Mouse (Mus musculus) MEL (cell line): Measurements from ENCODE around the gene Caprin1. TPM values are rescaled to one million over a fixed set of nuclear protein-coding genes. Genes with fewer than 3 reads are reported as not detected.

Experiments
- DNase-seq: peaks from one replicate; pipeline ENCODE4 v3.0.0; 2011; ENCODE audit warnings: low read depth, low spot score
- H3K27ac ChIP-seq: 2 replicates; pipeline ENCODE4 v1.5.1; 2012; ENCODE audit warnings: low read depth, mild to moderate bottlenecking, control low read depth, low read length, moderate library complexity; ENCODE audit not compliant: control insufficient read depth
- H3K27me3 ChIP-seq, 2 experiments: fragments of 150-350 bp in 1 of 2; sonication (generic) in 1 of 2; 2 replicates each; pipeline ENCODE4 v1.6.1; 2012; ENCODE audit warnings: low read length in 2 of 2, mild to moderate bottlenecking in 2 of 2, improper control_type of control experiment in 1 of 2, moderate library complexity in 1 of 2; ENCODE audit not compliant: insufficient read depth in 2 of 2, control insufficient read depth in 1 of 2
- H3K36me3 ChIP-seq, 2 experiments: 2 replicates each; pipeline ENCODE4 v1.6.1; 2012 to 2014; ENCODE audit warnings: low read length in 2 of 2, improper control_type of control experiment in 1 of 2, inconsistent platforms in 1 of 2, mild to moderate bottlenecking in 1 of 2; ENCODE audit not compliant: insufficient read depth in 2 of 2, control insufficient read depth in 1 of 2
- H3K4me1 ChIP-seq, 2 experiments: fragments of 150-350 bp in 1 of 2; sonication (generic) in 1 of 2; 2 replicates each; pipeline ENCODE4 v1.6.1; 2012; ENCODE audit warnings: low read length in 2 of 2, improper control_type of control experiment in 1 of 2, mild to moderate bottlenecking in 1 of 2; ENCODE audit not compliant: insufficient read depth in 2 of 2, control insufficient read depth in 1 of 2
- H3K4me3 ChIP-seq, 2 experiments: fragments of 150-350 bp in 1 of 2; sonication (generic) in 1 of 2; 2 replicates each; pipeline ENCODE4 v1.5.1; 2012; ENCODE audit warnings: low read depth in 2 of 2, low read length in 2 of 2, mild to moderate bottlenecking in 2 of 2, moderate library complexity in 2 of 2, control low read depth in 1 of 2, improper control_type of control experiment in 1 of 2; ENCODE audit not compliant: control insufficient read depth in 1 of 2, insufficient read depth in 1 of 2
- H3K79me2 ChIP-seq: 2 replicates; pipeline ENCODE4 v1.6.1; 2012; ENCODE audit warnings: mild to moderate bottlenecking, low read length, moderate library complexity; ENCODE audit not compliant: control insufficient read depth, poor library complexity, insufficient read depth
- H3K9ac ChIP-seq: 2 replicates; pipeline ENCODE4 v1.6.1; 2012; ENCODE audit warnings: low read depth, mild to moderate bottlenecking, control low read depth, low read length, moderate library complexity; ENCODE audit not compliant: control insufficient read depth, poor library complexity, severe bottlenecking
- H3K9me3 ChIP-seq: fragments of 150-350 bp; sonication (generic); replicated peaks from 2 replicates; pipeline ENCODE4 v1.6.1; 2012; ENCODE audit warnings: mild to moderate bottlenecking, low read length, improper control_type of control experiment, moderate library complexity; ENCODE audit not compliant: insufficient read depth
- CHD1 ChIP-seq: IDR thresholded peaks from 2 replicates; pipeline ENCODE4 v1.6.1; 2012; ENCODE audit warnings: low read depth, mild to moderate bottlenecking, inconsistent platforms, low read length, improper control_type of control experiment
- CTCF ChIP-seq, 3 experiments: IDR thresholded peaks in 2 of 3; conservative IDR thresholded peaks in 1 of 3; 2 replicates each; pipeline ENCODE4 v1.5.1; 2011 to 2012; ENCODE audit warnings: low read length in 3 of 3, low read depth in 2 of 3, mild to moderate bottlenecking in 2 of 3, improper control_type of control experiment in 1 of 3, inconsistent platforms in 1 of 3, mixed read lengths in 1 of 3, moderate library complexity in 1 of 3; ENCODE audit not compliant: control insufficient read depth in 1 of 3, insufficient read depth in 1 of 3, poor library complexity in 1 of 3, severe bottlenecking in 1 of 3
- E2F4 ChIP-seq: IDR thresholded peaks from 2 replicates; pipeline ENCODE4 v1.6.1; 2011; ENCODE audit warnings: low read depth, low read length, improper control_type of control experiment, borderline replicate concordance
- ELF1 ChIP-seq: IDR thresholded peaks from 2 replicates; pipeline ENCODE4 v1.6.1; 2014; ENCODE audit warnings: low read depth, mild to moderate bottlenecking, inconsistent platforms, low read length, improper control_type of control experiment, moderate library complexity
- EP300 ChIP-seq, 2 experiments: IDR thresholded peaks; 2 replicates each; pipeline ENCODE4 v1.6.1; 2011; ENCODE audit warnings: improper control_type of control experiment in 2 of 2, low read length in 2 of 2, low read depth in 1 of 2, mild to moderate bottlenecking in 1 of 2
- GATA1 ChIP-seq: IDR thresholded peaks from 2 replicates; pipeline ENCODE4 v1.6.1; 2011; ENCODE audit warnings: low read depth, low read length, improper control_type of control experiment
- HCFC1 ChIP-seq: IDR thresholded peaks from 2 replicates; pipeline ENCODE4 v1.6.1; 2012; ENCODE audit warnings: low read depth, mild to moderate bottlenecking, inconsistent platforms, low read length, improper control_type of control experiment, moderate library complexity
- JUND ChIP-seq: IDR thresholded peaks from 2 replicates; pipeline ENCODE4 v1.6.1; 2011; ENCODE audit warnings: low read depth, mild to moderate bottlenecking, improper control_type of control experiment, low read length
- KAT2A ChIP-seq: conservative IDR thresholded peaks from 2 replicates; pipeline ENCODE4 v1.6.1; 2012; ENCODE audit warnings: low read depth, low read length, improper control_type of control experiment, inconsistent platforms
- MAFK ChIP-seq: IDR thresholded peaks from 2 replicates; pipeline ENCODE4 v1.6.1; 2011; ENCODE audit warnings: low read depth, mild to moderate bottlenecking, low read length, improper control_type of control experiment, borderline replicate concordance
- MAX ChIP-seq: IDR thresholded peaks from 2 replicates; pipeline ENCODE4 v1.6.1; 2011; ENCODE audit warnings: low read length, improper control_type of control experiment
- MAZ ChIP-seq: IDR thresholded peaks from 2 replicates; pipeline ENCODE4 v1.6.1; 2012; ENCODE audit warnings: low read depth, mild to moderate bottlenecking, inconsistent platforms, low read length, improper control_type of control experiment
- MEF2A ChIP-seq: IDR thresholded peaks from 2 replicates; pipeline ENCODE4 v1.6.1; 2014; ENCODE audit warnings: low read depth, mild to moderate bottlenecking, inconsistent platforms, low read length, improper control_type of control experiment; ENCODE audit not compliant: poor library complexity, insufficient replicate concordance, severe bottlenecking; ENCODE audit errors: extremely low read depth
- MXI1 ChIP-seq: IDR thresholded peaks from 2 replicates; pipeline ENCODE4 v1.6.1; 2011; ENCODE audit warnings: mild to moderate bottlenecking, low read depth, low read length, improper control_type of control experiment
- MYB ChIP-seq: IDR thresholded peaks from 2 replicates; pipeline ENCODE4 v1.6.1; 2011; ENCODE audit warnings: mild to moderate bottlenecking, low read depth, low read length, improper control_type of control experiment
- MYC ChIP-seq: IDR thresholded peaks from 2 replicates; pipeline ENCODE4 v1.6.1; 2011; ENCODE audit warnings: low read depth, mild to moderate bottlenecking, low read length, improper control_type of control experiment, moderate library complexity
- NELFE ChIP-seq: IDR thresholded peaks from 2 replicates; pipeline ENCODE4 v1.6.1; 2011; ENCODE audit warnings: low read depth, low read length, improper control_type of control experiment
- NRF1 ChIP-seq: IDR thresholded peaks from 2 replicates; pipeline ENCODE4 v1.6.1; 2014; ENCODE audit warnings: low read depth, mild to moderate bottlenecking, inconsistent platforms, low read length, improper control_type of control experiment, moderate library complexity; ENCODE audit not compliant: poor library complexity, insufficient read depth, severe bottlenecking
- POLR2AphosphoS2 ChIP-seq: IDR thresholded peaks from 2 replicates; pipeline ENCODE4 v1.6.1; 2011; ENCODE audit warnings: low read length, improper control_type of control experiment
- RCOR1 ChIP-seq: IDR thresholded peaks from 2 replicates; pipeline ENCODE4 v1.6.1; 2012; ENCODE audit warnings: low read depth, mild to moderate bottlenecking, inconsistent platforms, low read length, improper control_type of control experiment
- SMC3 ChIP-seq: IDR thresholded peaks from 2 replicates; pipeline ENCODE4 v1.6.1; 2011; ENCODE audit warnings: low read depth, low read length, improper control_type of control experiment
- TBP ChIP-seq: IDR thresholded peaks from 2 replicates; pipeline ENCODE4 v1.8.0; 2011; ENCODE audit warnings: low read depth, low read length, improper control_type of control experiment
- UBTF ChIP-seq: IDR thresholded peaks from 2 replicates; pipeline ENCODE4 v1.6.1; 2012; ENCODE audit warnings: low read depth, mild to moderate bottlenecking, inconsistent platforms, low read length, improper control_type of control experiment, moderate library complexity, borderline replicate concordance; ENCODE audit not compliant: insufficient read depth
- ZC3H11A ChIP-seq: IDR thresholded peaks from 2 replicates; pipeline ENCODE4 v1.6.1; 2012; ENCODE audit warnings: low read depth, mild to moderate bottlenecking, inconsistent platforms, low read length, improper control_type of control experiment
- ZKSCAN1 ChIP-seq: IDR thresholded peaks from 2 replicates; pipeline ENCODE4 v1.6.1; 2012; ENCODE audit warnings: low read depth, mild to moderate bottlenecking, inconsistent platforms, low read length, improper control_type of control experiment, moderate library complexity
- ZMIZ1 ChIP-seq: IDR thresholded peaks from 2 replicates; pipeline ENCODE4 v1.6.1; 2012; ENCODE audit warnings: low read depth, mild to moderate bottlenecking, inconsistent platforms, low read length, improper control_type of control experiment, moderate library complexity
- ZNF384 ChIP-seq: IDR thresholded peaks from 2 replicates; pipeline ENCODE4 v1.6.1; 2012; ENCODE audit warnings: low read depth, mild to moderate bottlenecking, inconsistent platforms, low read length, improper control_type of control experiment
- polyA plus RNA-seq, 2 experiments: library from polyadenylated mRNA; stranded (reverse) in 1 of 2; unstranded in 1 of 2; fragments of >175 nt in 1 of 2; fragments of >200 nt in 1 of 2; gene quantifications; 2 replicates each; pipeline versions ENCODE4 v1.2.1 to v1.2.4; 2012; ENCODE audit warnings: low replicate concordance in 2 of 2, low read depth in 1 of 2; ENCODE audit not compliant: insufficient read length in 2 of 2, insufficient read depth in 1 of 2, missing spikeins in 1 of 2
- total RNA-seq: library from RNA; depleted of rRNA; stranded (reverse); fragments of 300-350 nt; gene quantifications from 2 replicates; pipeline ENCODE4 v1.2.3, GENCODE M21; 2012

Gene Caprin1
- total and polyA plus RNA-seq, 3 experiments = 209 to 426 (median 239) TPM

DNA sequence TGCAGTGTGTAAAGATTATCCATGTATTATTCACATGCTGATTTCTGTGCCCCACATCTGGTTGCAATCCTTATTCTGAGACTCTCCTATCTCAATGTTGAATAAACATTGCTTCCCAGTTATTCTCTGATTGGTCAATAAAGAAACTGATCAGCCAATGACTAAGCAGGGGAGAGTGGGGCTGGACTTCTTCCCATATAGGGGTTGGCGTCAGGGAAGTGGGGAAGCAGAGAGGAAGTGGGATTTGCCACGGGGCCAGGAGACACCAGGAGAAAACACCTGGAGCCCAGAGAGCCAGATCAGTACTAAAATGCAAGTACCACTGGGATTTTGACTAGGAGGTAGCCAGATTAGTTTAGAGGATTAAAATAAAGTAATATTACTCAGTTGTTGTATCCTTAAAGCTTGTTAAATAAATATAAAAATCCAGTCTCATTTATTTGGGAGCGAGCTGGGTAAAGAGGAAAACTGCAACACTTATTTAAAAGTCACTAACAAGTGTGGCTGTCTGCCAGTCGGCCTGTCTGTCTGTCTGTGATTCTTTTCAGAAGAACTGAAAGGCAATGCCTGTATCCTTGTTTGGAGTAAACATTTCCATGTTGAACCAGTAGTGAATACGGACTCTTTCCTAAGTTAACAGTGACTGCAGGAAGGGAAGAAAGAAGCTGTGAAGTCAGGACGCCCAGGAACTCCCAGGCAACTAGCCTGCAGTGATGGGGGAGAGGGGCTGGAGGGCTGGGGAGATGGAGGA lies 19.9 kb upstream of the Caprin1 start:
- Histone ChIP-seq H3K4me1 (peaks cover 0 to 3% of the 10 kb centered on the region in 2 experiments; a peak in 1 of 4 replicates), H3K4me3 (no peak overlapping the region), H3K36me3 (no peaks in the 10 kb centered on the region), H3K79me2 (no peaks in the 10 kb centered on the region), H3K9ac (no peak overlapping the region), H3K27me3 (peaks cover 0 to 5% of the 10 kb centered on the region in 2 experiments; a peak in 3 of 4 replicates), H3K27ac (no peak overlapping the region), H3K9me3 (no peaks in the 10 kb centered on the region)
- DNase-seq = peak; percentile 46
- TF ChIP-seq MAZ = no peak
- no peak for TF ChIP-seq JUND
- TF ChIP-seq E2F4 = no peak
- no peak for TF ChIP-seq UBTF
- TF ChIP-seq MXI1 = no peak
- TF ChIP-seq EP300 (IDR thresholded peaks at IDR 0.05; ENCODE audit: low read depth in 1 of 2, low read length in 2 of 2) = no peak
- TF ChIP-seq ZC3H11A = no peak
- TF ChIP-seq RCOR1 = no peak
- TF ChIP-seq HCFC1 = no peak
- TF ChIP-seq ELF1 = no peak
- no peak for TF ChIP-seq GATA1
- no peak for TF ChIP-seq ZNF384
- TF ChIP-seq MYB = no peak
- no peak for TF ChIP-seq MYC
- no peak for TF ChIP-seq KAT2A
- no peak for TF ChIP-seq NRF1
- TF ChIP-seq ZKSCAN1 = no peak
- TF ChIP-seq TBP = no peak

DNA sequence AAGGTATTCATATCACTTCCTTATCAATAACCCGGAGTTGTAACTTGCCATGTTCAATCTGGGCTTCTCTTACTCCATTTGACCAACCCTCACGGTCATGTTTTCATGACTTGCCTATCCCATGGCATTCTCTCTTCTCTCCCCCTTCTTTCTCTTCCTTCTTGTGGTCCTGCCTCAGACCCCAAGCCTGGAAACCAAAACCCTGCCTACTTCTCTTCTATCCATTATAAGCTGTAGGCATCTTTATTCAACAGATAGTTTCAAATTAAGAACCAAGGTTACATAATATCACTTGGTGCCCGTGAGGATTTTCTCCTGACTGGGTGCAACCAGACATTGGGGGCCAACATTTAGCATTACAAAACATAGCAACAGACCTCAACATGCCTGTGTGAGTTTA lies 18.5 kb upstream of the Caprin1 start:
- DNase-seq = no peak
- no peaks in the 10 kb centered on the region for H3K79me2 ChIP-seq
- peaks cover 0 to 5% of the 10 kb centered on the region in 2 experiments for H3K27me3 ChIP-seq
- no peaks in the 10 kb centered on the region for H3K9me3 ChIP-seq
- H3K9ac ChIP-seq = no peak overlapping the region
- H3K36me3 ChIP-seq = no peaks in the 10 kb centered on the region
- H3K4me3 ChIP-seq = no peak overlapping the region
- peaks cover 0 to 3% of the 10 kb centered on the region in 2 experiments; a peak in 1 of 4 replicates for H3K4me1 ChIP-seq
- no peak overlapping the region for H3K27ac ChIP-seq
- no peak for TF ChIP-seq MEF2A
- no peak for TF ChIP-seq ZMIZ1
- no peak for TF ChIP-seq ZC3H11A
- TF ChIP-seq GATA1 = no peak
- TF ChIP-seq CHD1 = no peak
- no peak for TF ChIP-seq EP300 (IDR thresholded peaks at IDR 0.05; ENCODE audit: low read depth in 1 of 2, low read length in 2 of 2)
- TF ChIP-seq SMC3 = no peak
- TF ChIP-seq POLR2AphosphoS2 = no peak
- no peak for TF ChIP-seq MAX
- TF ChIP-seq UBTF = no peak
- TF ChIP-seq MAFK = no peak
- TF ChIP-seq CTCF (IDR thresholded peaks at IDR 0.05 in 2 of 3, conservative IDR thresholded peaks at IDR 0.05 in 1 of 3; ENCODE audit: control insufficient read depth in 1 of 3, insufficient read depth in 1 of 3, low read depth in 2 of 3, low read length in 3 of 3, poor library complexity in 1 of 3, severe bottlenecking in 1 of 3) = no peak
- no peak for TF ChIP-seq MAZ
- TF ChIP-seq NELFE = no peak
- TF ChIP-seq, all 39 proteins: peak for 0
